In the genomic region with DNA sequence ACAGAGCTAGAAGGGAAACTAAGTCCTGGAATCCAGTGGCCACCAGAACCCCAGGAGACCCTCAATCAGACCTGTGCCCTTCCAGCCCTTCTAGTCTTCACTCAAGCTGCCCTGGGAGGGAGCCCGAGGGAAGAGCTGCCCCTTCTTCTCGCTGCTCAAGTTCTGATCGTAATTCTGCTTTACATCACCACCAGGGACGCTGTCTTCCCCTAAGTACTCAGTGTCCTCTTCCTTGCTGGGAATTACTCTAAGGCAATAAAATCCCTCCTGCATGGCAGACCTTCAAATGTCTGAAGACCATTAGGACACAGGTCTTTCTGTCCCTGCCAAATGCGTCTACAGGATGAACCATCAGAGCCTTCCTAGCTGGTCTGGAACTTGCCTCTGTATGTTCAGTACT, we compare ENCODE assay signal across 9 mouse cellular contexts. TPM values are rescaled to one million over a fixed set of nuclear protein-coding genes. Genes with fewer than 3 reads are reported as not detected.
DNase-seq lines count a peak whose midpoint lies in the region; ATAC-seq and TF ChIP-seq lines count a peak whose summit lies in the region.
"Had no signal": no experiment of that assay in that cellular context is flagged by ENCODE, and none has a peak within 500 bp of the region (broad histone marks: within the 10 kb centered on the region; RNA-seq: fewer than 3 reads in every experiment).

No protein-coding gene starts in this region.

- ATAC-seq in midbrain, postnatal 0 days (ENCODE audit: low FRiP score) = no peak
- ATAC-seq in inflammation-experienced regulatory T-cells, adult 6 months = no peak

- H3K4me3 ChIP-seq in kidney, adult 2 months (ENCODE audit: insufficient read depth, low read depth, low read length) = no peak overlapping the region
- no peak overlapping the region for H3K4me3 ChIP-seq in MEL (ENCODE audit: control insufficient read depth in 1 of 2, insufficient read depth in 1 of 2, low read depth in 2 of 2, low read length in 2 of 2)
- peak overlapping the region; percentile 99; the same call in 1 of the 2 replicates for H3K4me3 ChIP-seq in midbrain, postnatal 0 days (ENCODE audit: low read depth, low read length)
- H3K4me3 ChIP-seq: limb, embryonic 12.5 days had no signal

- no peak for TF ChIP-seq POLR2A in kidney, adult 2 months (IDR thresholded peaks at IDR 0.05; ENCODE audit: low read depth, low read length)
- TF ChIP-seq POLR2A in MEL (IDR thresholded peaks at IDR 0.05; ENCODE audit: control insufficient read depth in 1 of 2, insufficient read depth in 1 of 2, low read depth in 1 of 2, low read length in 2 of 2, poor library complexity in 1 of 2) = no peak

- no peak for DNase-seq in kidney, adult 2 months
- no peak for DNase-seq in kidney, adult 18-20 months
- DNase-seq in MEL (ENCODE audit: low read depth, low spot score) = peak; percentile 35
- peak; percentile 29 for DNase-seq in embryo, embryonic 9.5 days (ENCODE audit: extremely low spot score)
- DNase-seq in midbrain, postnatal 0 days (ENCODE audit: low spot score) = peak; percentile 46
- DNase-seq in layer of hippocampus, adult 9-10 months (ENCODE audit: low spot score) = no peak
- DNase-seq in spleen, postnatal 14 days (ENCODE audit: low spot score in 2 of 2) = no peak

- H3K4me2 ChIP-seq in midbrain, postnatal 0 days (ENCODE audit: low read depth, low read length, poor library complexity, severe bottlenecking) = peak overlapping the region; percentile 73
- H3K4me2 ChIP-seq: limb, embryonic 12.5 days had no signal

- peak; percentile 33; the same call in 1 of the 2 replicates for TF ChIP-seq CTCF in kidney, adult 2 months (conservative IDR thresholded peaks at IDR 0.05; ENCODE audit: insufficient read depth, insufficient read length, low read depth, low read length)
- peak; percentile 17 to 42 (median 34); a peak in 4 of 6 replicates for TF ChIP-seq CTCF in MEL (IDR thresholded peaks at IDR 0.05 in 2 of 3, conservative IDR thresholded peaks at IDR 0.05 in 1 of 3; ENCODE audit: control insufficient read depth in 1 of 3, insufficient read depth in 1 of 3, low read depth in 2 of 3, low read length in 3 of 3, poor library complexity in 1 of 3, severe bottlenecking in 1 of 3)
- TF ChIP-seq CTCF in midbrain, postnatal 0 days (IDR thresholded peaks at IDR 0.05) = peak; percentile 81

- H3K9me3 ChIP-seq in MEL (replicated peaks; ENCODE audit: insufficient read depth, low read length) = no peaks in the 10 kb centered on the region
- H3K9me3 ChIP-seq in midbrain, postnatal 0 days (ENCODE audit: low read length) = no peaks in the 10 kb centered on the region
- H3K9me3 ChIP-seq: limb, embryonic 12.5 days had no signal

- peaks cover 30% of the 10 kb centered on the region for H3K79me2 ChIP-seq in MEL (ENCODE audit: control insufficient read depth, insufficient read depth, low read length, poor library complexity)

- 21% methylated on average over 5 of the region's 5 CpGs for WGBS in kidney, adult 2 months
- 11% methylated on average over 5 of the region's 5 CpGs for WGBS in midbrain, postnatal 0 days

- peaks cover 6% of the 10 kb centered on the region; the same call in 1 of the 2 replicates for H3K4me1 ChIP-seq in kidney, adult 2 months (ENCODE audit: control insufficient read depth, insufficient read depth, low read length)
- peaks cover 16 to 18% of the 10 kb centered on the region in 2 experiments for H3K4me1 ChIP-seq in MEL (ENCODE audit: control insufficient read depth in 1 of 2, insufficient read depth in 2 of 2, low read length in 2 of 2)
- peaks cover 12% of the 10 kb centered on the region; the same call in 1 of the 2 replicates for H3K4me1 ChIP-seq in midbrain, postnatal 0 days (ENCODE audit: insufficient read depth, low read length)

- TF ChIP-seq RAD21 in MEL (IDR thresholded peaks at IDR 0.05; ENCODE audit: low read depth, low read length) = no peak

- TF ChIP-seq EP300 in MEL (IDR thresholded peaks at IDR 0.05; ENCODE audit: low read depth in 1 of 2, low read length in 2 of 2) = no peak

- no peaks in the 10 kb centered on the region for H3K27me3 ChIP-seq in kidney, adult 2 months (replicated peaks; ENCODE audit: control insufficient read depth, insufficient read depth, low read length)
- no peaks in the 10 kb centered on the region for H3K27me3 ChIP-seq in MEL (ENCODE audit: control insufficient read depth in 1 of 2, insufficient read depth in 2 of 2, low read length in 2 of 2)
- H3K27me3 ChIP-seq in midbrain, postnatal 0 days (ENCODE audit: insufficient read depth, low read length) = no peaks in the 10 kb centered on the region

- H3K36me3 ChIP-seq in kidney, adult 2 months (ENCODE audit: control insufficient read depth, insufficient read depth, low read length) = no peaks in the 10 kb centered on the region
- peaks cover 0 to 28% of the 10 kb centered on the region in 2 experiments; a peak in 3 of 4 replicates for H3K36me3 ChIP-seq in MEL (ENCODE audit: control insufficient read depth in 1 of 2, insufficient read depth in 2 of 2, low read length in 2 of 2)
- H3K36me3 ChIP-seq in midbrain, postnatal 0 days (ENCODE audit: insufficient read depth, low read length) = no peaks in the 10 kb centered on the region

- no peak overlapping the region for H3K9ac ChIP-seq in MEL (ENCODE audit: control insufficient read depth, low read depth, low read length, poor library complexity, severe bottlenecking)
- no peak overlapping the region for H3K9ac ChIP-seq in midbrain, postnatal 0 days (replicated peaks; ENCODE audit: low read length, poor library complexity, severe bottlenecking)
- H3K9ac ChIP-seq: limb, embryonic 12.5 days had no signal

- no peak overlapping the region for H3K27ac ChIP-seq in kidney, adult 2 months (ENCODE audit: insufficient read depth, low read depth, low read length)
- no peak overlapping the region for H3K27ac ChIP-seq in MEL (ENCODE audit: control insufficient read depth, low read depth, low read length)
- no peak overlapping the region for H3K27ac ChIP-seq in midbrain, postnatal 0 days (ENCODE audit: low read depth, low read length)
- H3K27ac ChIP-seq: limb, embryonic 12.5 days had no signal

TF ChIP-seq in MEL, 35 proteins besides CTCF, POLR2A, EP300 and RAD21:
- TF ChIP-seq CHD1 (IDR thresholded peaks at IDR 0.05; ENCODE audit: low read depth, low read length) (no peak), ELF1 (IDR thresholded peaks at IDR 0.05; ENCODE audit: low read depth, low read length) (no peak), ZNF384 (IDR thresholded peaks at IDR 0.05; ENCODE audit: low read depth, low read length) (no peak), MEF2A (IDR thresholded peaks at IDR 0.05; ENCODE audit: extremely low read depth, insufficient replicate concordance, low read depth, low read length, poor library complexity, severe bottlenecking) (no peak)

RNA-seq across cellular contexts. Expression of a gene that starts 2.2 kb away (rescaled TPM):
- 6.9 and 8.9 TPM in 2 replicates for polyA plus RNA-seq in kidney, adult 2 months (2012; rRNA removed)
- total RNA-seq in MEL (2012; rRNA removed) = 7.6 and 9.2 TPM in 2 replicates
- 100 to 1,000 TPM in 1 of 2 experiments, 10 to 100 TPM in 1; 40.3 to 467 TPM for polyA plus RNA-seq in MEL (2012; ENCODE audit: insufficient read depth in 1 of 2, insufficient read length in 2 of 2, low read depth in 1 of 2, low replicate concordance in 2 of 2, missing spikeins in 1 of 2)
- total RNA-seq in midbrain, postnatal 0 days (2014; rRNA removed) = 37.1 and 39.9 TPM in 2 replicates
- polyA plus RNA-seq in midbrain, postnatal 0 days (2015; fragmentation: Nextera tagmentation; extraction: Ambion mirVana) = 50.4 and 57.8 TPM in 2 replicates
- polyA plus RNA-seq in inflammation-experienced regulatory T-cells, adult 6 months (2017; shearing (Covaris generic)) = 1 to 10 TPM; 3.8 to 9.1 (median 5.0) TPM

RNA-seq across cellular contexts. Expression of a gene that starts 2.5 kb away (rescaled TPM):
- polyA plus RNA-seq in kidney, adult 2 months (2012; rRNA removed) = 19.1 and 20.4 TPM in 2 replicates
- total RNA-seq in MEL (2012; rRNA removed) = 15.9 and 18.6 TPM in 2 replicates
- polyA plus RNA-seq in MEL (2012; ENCODE audit: insufficient read depth in 1 of 2, insufficient read length in 2 of 2, low read depth in 1 of 2, low replicate concordance in 2 of 2, missing spikeins in 1 of 2) = 100 to 1,000 TPM in 1 of 2 experiments, 10 to 100 TPM in 1; 37.7 to 205 TPM
- 29.2 and 44.4 TPM in 2 replicates for total RNA-seq in midbrain, postnatal 0 days (2014; rRNA removed)
- 50.0 and 50.2 TPM in 2 replicates for polyA plus RNA-seq in midbrain, postnatal 0 days (2015; fragmentation: Nextera tagmentation; extraction: Ambion mirVana)
- 10 to 100 TPM; 10.8 to 11.7 (median 11.1) TPM for polyA plus RNA-seq in inflammation-experienced regulatory T-cells, adult 6 months (2017; shearing (Covaris generic))

Comparison
In these comparisons a context has a peak if more than half of its experiments do, and no peak if none do; other contexts are left out.
1. DNase-seq: peak in MEL (single experiment), embryo, embryonic 9.5 days (single experiment) and midbrain, postnatal 0 days (single experiment); none in kidney, adult 2 months (single experiment), kidney, adult 18-20 months (single experiment), layer of hippocampus, adult 9-10 months (single experiment) and spleen, postnatal 14 days (0 of 2).
2. Peak in every context shown above with its lines, with median percentiles within 50 percentile points of each other: CTCF ChIP-seq.